Mouse (Mus musculus): ENCODE results near the gene Rapgef4. TPM values are rescaled to one million over a fixed set of nuclear protein-coding genes. Genes with fewer than 3 reads are reported as not detected.

Rapgef4 gene
- polyA plus RNA-seq, 1 experiment from 2014 or later: 3.6 TPM

- Histone ChIP-seq H3K9ac (ENCODE audit: low read length) (no peak overlapping the region), H3K27me3 (ENCODE audit: control insufficient read depth, insufficient read depth, low read length) (no peaks in the 10 kb centered on the region), H3K4me3 (ENCODE audit: low read depth, low read length) (no peak overlapping the region), H3K27ac (replicated peaks) (no peak overlapping the region), H3K36me3 (ENCODE audit: control insufficient read depth, insufficient read depth, low read length) (no peaks in the 10 kb centered on the region), H3K9me3 (ENCODE audit: control insufficient read depth, low read length) (no peaks in the 10 kb centered on the region), H3K4me1 (replicated peaks; ENCODE audit: control insufficient read depth, insufficient read depth) (no peaks in the 10 kb centered on the region), H3K4me2 (replicated peaks; ENCODE audit: low read depth) (no peak overlapping the region)
- TF ChIP-seq CTCF (IDR thresholded peaks at IDR 0.05; ENCODE audit: low read depth): no peak
- TF ChIP-seq EP300 (optimal IDR thresholded peaks at IDR 0.05): no peak
- WGBS: 53% methylated on average over 3 of the region's 3 CpGs
- DNase-seq (ENCODE audit: low spot score): no peak
- no peak for ATAC-seq (ENCODE audit: low FRiP score, low TSS enrichment)
Measured at GRCm38 (mm10) chr2:72183751-72184150, 202.7 kb downstream of the Rapgef4 start.

GRCm38 (mm10) chr2:72196190-72196965, 215.3 kb downstream of the Rapgef4 start:
- no peaks in the 10 kb centered on the region for H3K36me3 ChIP-seq (ENCODE audit: control insufficient read depth, insufficient read depth, low read length)
- 71% methylated on average over 6 of the region's 6 CpGs for WGBS
- H3K4me1 ChIP-seq (replicated peaks; ENCODE audit: control insufficient read depth, insufficient read depth): no peaks in the 10 kb centered on the region
- H3K4me2 ChIP-seq (replicated peaks; ENCODE audit: low read depth): no peak overlapping the region
- H3K9ac ChIP-seq (ENCODE audit: low read length): no peak overlapping the region
- no peak for TF ChIP-seq CTCF (IDR thresholded peaks at IDR 0.05; ENCODE audit: low read depth)
- TF ChIP-seq EP300 (optimal IDR thresholded peaks at IDR 0.05): no peak
- H3K9me3 ChIP-seq (ENCODE audit: control insufficient read depth, low read length): no peaks in the 10 kb centered on the region
- DNase-seq (ENCODE audit: low spot score): peak; percentile 19
- H3K27me3 ChIP-seq (ENCODE audit: control insufficient read depth, insufficient read depth, low read length): no peaks in the 10 kb centered on the region
- no peak overlapping the region for H3K4me3 ChIP-seq (ENCODE audit: low read depth, low read length)
- peak; percentile 68 for ATAC-seq (ENCODE audit: low FRiP score, low TSS enrichment)
- H3K27ac ChIP-seq (replicated peaks): no peak overlapping the region

GRCm38 (mm10) chr2:72197026-72197425, 216.0 kb downstream of the Rapgef4 start:
- H3K36me3 ChIP-seq (ENCODE audit: control insufficient read depth, insufficient read depth, low read length): no peaks in the 10 kb centered on the region
- H3K9me3 ChIP-seq (ENCODE audit: control insufficient read depth, low read length): no peaks in the 10 kb centered on the region
- H3K4me1 ChIP-seq (replicated peaks; ENCODE audit: control insufficient read depth, insufficient read depth): no peaks in the 10 kb centered on the region
- H3K27me3 ChIP-seq (ENCODE audit: control insufficient read depth, insufficient read depth, low read length): no peaks in the 10 kb centered on the region
- DNase-seq (ENCODE audit: low spot score) (no peak), ATAC-seq (ENCODE audit: low FRiP score, low TSS enrichment) (no peak)
- 41% methylated on average over 3 of the region's 3 CpGs for WGBS
- H3K9ac ChIP-seq (ENCODE audit: low read length): no peak overlapping the region
- TF ChIP-seq EP300 (optimal IDR thresholded peaks at IDR 0.05): no peak
- TF ChIP-seq CTCF (IDR thresholded peaks at IDR 0.05; ENCODE audit: low read depth): peak; percentile 67
- H3K4me2 ChIP-seq (replicated peaks; ENCODE audit: low read depth): no peak overlapping the region
- no peak overlapping the region for H3K27ac ChIP-seq (replicated peaks)
- H3K4me3 ChIP-seq (ENCODE audit: low read depth, low read length): no peak overlapping the region

GRCm38 (mm10) chr2:72199451-72199850, 218.4 kb downstream of the Rapgef4 start:
- H3K9ac ChIP-seq (ENCODE audit: low read length): no peak overlapping the region
- H3K4me3 ChIP-seq (ENCODE audit: low read depth, low read length): no peak overlapping the region
- H3K4me2 ChIP-seq (replicated peaks; ENCODE audit: low read depth): no peak overlapping the region
- WGBS: 79% methylated on average over 2 of the region's 2 CpGs
- H3K27ac ChIP-seq (replicated peaks): no peak overlapping the region
- ATAC-seq (ENCODE audit: low FRiP score, low TSS enrichment) (no peak), DNase-seq (ENCODE audit: low spot score) (no peak)
- H3K4me1 ChIP-seq (replicated peaks; ENCODE audit: control insufficient read depth, insufficient read depth): peaks cover 3% of the 10 kb centered on the region
- no peaks in the 10 kb centered on the region for H3K27me3 ChIP-seq (ENCODE audit: control insufficient read depth, insufficient read depth, low read length)
- no peaks in the 10 kb centered on the region for H3K9me3 ChIP-seq (ENCODE audit: control insufficient read depth, low read length)
- no peak for TF ChIP-seq CTCF (IDR thresholded peaks at IDR 0.05; ENCODE audit: low read depth)
- TF ChIP-seq EP300 (optimal IDR thresholded peaks at IDR 0.05): no peak
- H3K36me3 ChIP-seq (ENCODE audit: control insufficient read depth, insufficient read depth, low read length): no peaks in the 10 kb centered on the region

GRCm38 (mm10) chr2:72201506-72201905, 220.5 kb downstream of the Rapgef4 start:
- DNase-seq (ENCODE audit: low spot score) (no peak), ATAC-seq (ENCODE audit: low FRiP score, low TSS enrichment) (no peak)
- H3K9ac ChIP-seq (ENCODE audit: low read length): no peak overlapping the region
- H3K27ac ChIP-seq (replicated peaks): 0 out of 2 replicates have a peak overlapping the region, but pooled peaks have one; percentile 1
- H3K27me3 ChIP-seq (ENCODE audit: control insufficient read depth, insufficient read depth, low read length): no peaks in the 10 kb centered on the region
- no peak overlapping the region for H3K4me3 ChIP-seq (ENCODE audit: low read depth, low read length)
- no peaks in the 10 kb centered on the region for H3K9me3 ChIP-seq (ENCODE audit: control insufficient read depth, low read length)
- H3K4me1 ChIP-seq (replicated peaks; ENCODE audit: control insufficient read depth, insufficient read depth): peaks cover 3% of the 10 kb centered on the region
- TF ChIP-seq EP300 (optimal IDR thresholded peaks at IDR 0.05) (no peak), CTCF (IDR thresholded peaks at IDR 0.05; ENCODE audit: low read depth) (no peak)
- H3K4me2 ChIP-seq (replicated peaks; ENCODE audit: low read depth): no peak overlapping the region
- no peaks in the 10 kb centered on the region for H3K36me3 ChIP-seq (ENCODE audit: control insufficient read depth, insufficient read depth, low read length)
- WGBS: 28% methylated on average over 9 of the region's 9 CpGs

- no peaks in the 10 kb centered on the region for H3K27me3 ChIP-seq (ENCODE audit: control insufficient read depth, insufficient read depth, low read length)
- no peaks in the 10 kb centered on the region for H3K9me3 ChIP-seq (ENCODE audit: control insufficient read depth, low read length)
- H3K9ac ChIP-seq (ENCODE audit: low read length): no peak overlapping the region
- WGBS: 54% methylated on average over 6 of the region's 6 CpGs
- H3K4me3 ChIP-seq (ENCODE audit: low read depth, low read length): no peak overlapping the region
- DNase-seq (ENCODE audit: low spot score) (no peak), ATAC-seq (ENCODE audit: low FRiP score, low TSS enrichment) (no peak)
- no peak overlapping the region for H3K27ac ChIP-seq (replicated peaks)
- peaks cover 3% of the 10 kb centered on the region for H3K4me1 ChIP-seq (replicated peaks; ENCODE audit: control insufficient read depth, insufficient read depth)
- H3K4me2 ChIP-seq (replicated peaks; ENCODE audit: low read depth): no peak overlapping the region
- TF ChIP-seq EP300 (optimal IDR thresholded peaks at IDR 0.05) (no peak), CTCF (IDR thresholded peaks at IDR 0.05; ENCODE audit: low read depth) (no peak)
- H3K36me3 ChIP-seq (ENCODE audit: control insufficient read depth, insufficient read depth, low read length): no peaks in the 10 kb centered on the region
Measured at GRCm38 (mm10) chr2:72202252-72202651, 221.2 kb downstream of the Rapgef4 start.

Measured in stomach, postnatal 0 days (tissue).